Mouse (Mus musculus) testis, adult 2 months (tissue): Measurements from ENCODE around the gene Nme2. TPM values are rescaled to one million over a fixed set of nuclear protein-coding genes. Genes with fewer than 3 reads are reported as not detected.

ENCODE experiments used
- H3K27ac ChIP-seq: fragments of 200-500 bp; 2 replicates; pipeline ENCODE4 v1.5.1; 2012; ENCODE audit warnings: low read depth, low read length; ENCODE audit not compliant: control insufficient read depth, insufficient read depth
- H3K27me3 ChIP-seq: fragments of 200-500 bp; 2 replicates; pipeline ENCODE4 v1.6.1; 2012; ENCODE audit warnings: mild to moderate bottlenecking, low read length, moderate library complexity; ENCODE audit not compliant: control insufficient read depth, insufficient read depth
- H3K36me3 ChIP-seq: fragments of 200-500 bp; 2 replicates; pipeline ENCODE4 v1.6.1; 2012; ENCODE audit warnings: mild to moderate bottlenecking, low read length; ENCODE audit not compliant: control insufficient read depth, insufficient read depth
- H3K4me1 ChIP-seq: fragments of 200-500 bp; 2 replicates; pipeline ENCODE4 v1.6.1; 2012; ENCODE audit warnings: low read length; ENCODE audit not compliant: control insufficient read depth, insufficient read depth
- H3K4me3 ChIP-seq: fragments of 200-500 bp; 2 replicates; pipeline ENCODE4 v1.5.1; 2012; ENCODE audit warnings: low read depth, mild to moderate bottlenecking, low read length, moderate library complexity, mixed read lengths; ENCODE audit not compliant: control insufficient read depth
- CTCF ChIP-seq: fragments of 200-500 bp; IDR thresholded peaks from 2 replicates; pipeline ENCODE4 v1.5.1; 2012; ENCODE audit warnings: low read depth, mild to moderate bottlenecking, inconsistent platforms, low read length, moderate library complexity; ENCODE audit not compliant: control insufficient read depth, insufficient read depth, insufficient replicate concordance
- POLR2A ChIP-seq: fragments of 200-500 bp; IDR thresholded peaks from 2 replicates; pipeline ENCODE4 v1.6.1; 2012; ENCODE audit warnings: low read depth, mild to moderate bottlenecking, inconsistent platforms, low read length, moderate library complexity; ENCODE audit not compliant: control insufficient read depth
- polyA plus RNA-seq: library from polyadenylated mRNA; depleted of rRNA; stranded (reverse); fragments of >200 nt; gene quantifications from 2 replicates; pipeline ENCODE4 v1.2.3, GENCODE M21; 2012

Gene Nme2
- polyA plus RNA-seq, 1 experiment: 52.8 TPM

DNA sequence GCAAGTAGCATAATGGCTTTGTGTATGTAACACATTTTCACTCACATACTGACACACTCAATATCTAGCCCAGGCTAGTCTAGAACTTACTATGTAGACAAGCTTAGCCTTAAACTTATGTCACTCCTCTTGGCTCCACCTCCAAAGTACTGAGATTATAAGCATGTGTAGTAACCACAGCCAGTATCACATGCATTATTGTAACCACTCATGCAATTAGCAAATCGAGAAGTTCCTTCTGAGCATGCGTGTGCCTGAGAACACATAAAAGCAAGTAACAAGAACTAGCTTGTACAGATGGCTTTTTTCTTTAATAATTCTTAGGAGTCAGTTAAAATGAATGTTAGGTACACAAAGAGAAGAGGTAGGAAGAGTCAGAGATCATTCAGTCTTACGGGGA is 28.6 kb upstream of the Nme2 start:
- Histone ChIP-seq H3K4me1 (peaks cover 22% of the 10 kb centered on the region), H3K27me3 (no peaks in the 10 kb centered on the region), H3K36me3 (no peaks in the 10 kb centered on the region), H3K27ac (no peak overlapping the region), H3K4me3 (no peak overlapping the region)
- TF ChIP-seq POLR2A: no peak
- no peak for TF ChIP-seq CTCF

DNA sequence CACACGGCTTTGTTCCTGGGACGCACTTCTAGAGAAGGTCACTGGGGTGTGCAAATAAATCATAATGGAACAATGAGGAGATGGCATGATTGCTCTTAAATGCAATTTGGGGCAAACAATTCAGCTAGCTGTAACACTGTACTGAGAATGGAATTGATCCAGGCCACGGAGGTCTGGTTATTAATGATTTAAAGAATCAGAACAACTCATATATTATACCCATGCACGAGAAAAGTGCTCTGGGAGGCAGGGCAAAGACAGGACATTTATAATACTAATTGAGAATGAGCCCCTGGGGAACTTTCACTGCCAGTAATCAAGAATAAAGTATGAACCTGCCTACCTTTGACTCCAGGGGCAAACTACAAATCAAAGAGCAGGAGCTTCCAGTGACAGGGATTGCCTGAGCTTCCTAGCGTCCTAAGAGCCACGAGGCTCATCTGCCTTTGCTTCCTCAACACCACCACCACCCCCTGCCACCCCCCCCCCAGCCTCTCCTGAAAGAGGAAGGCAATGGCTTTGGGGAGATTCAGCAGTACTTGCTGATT is 23.5 kb upstream of the Nme2 start:
- Histone ChIP-seq H3K36me3 (no peaks in the 10 kb centered on the region), H3K4me3 (no peak overlapping the region), H3K4me1 (peaks cover 12% of the 10 kb centered on the region), H3K27me3 (no peaks in the 10 kb centered on the region), H3K27ac (no peak overlapping the region)
- no peak for TF ChIP-seq POLR2A
- no peak for TF ChIP-seq CTCF

DNA sequence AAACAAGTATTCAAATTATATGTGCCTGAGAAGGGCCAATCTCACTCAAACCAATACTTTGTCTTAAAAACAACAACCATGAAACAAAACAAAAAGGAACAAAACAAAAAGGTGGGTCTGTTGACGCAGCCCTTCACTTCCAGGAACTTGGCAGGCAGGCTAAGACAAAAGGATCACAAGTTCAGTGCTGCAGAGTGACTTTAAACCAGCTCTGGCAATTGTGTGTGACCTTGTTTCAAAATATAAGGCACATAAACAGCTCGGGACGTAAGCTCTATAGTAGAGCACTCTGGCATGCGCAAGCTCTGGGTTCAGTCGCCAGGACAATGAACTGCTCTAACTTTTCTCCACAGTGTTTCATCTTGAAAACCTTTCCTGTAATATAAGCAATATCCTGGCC is 16.9 kb upstream of the Nme2 start:
- Histone ChIP-seq H3K36me3 (no peaks in the 10 kb centered on the region), H3K4me3 (no peak overlapping the region), H3K4me1 (no peaks in the 10 kb centered on the region), H3K27ac (no peak overlapping the region), H3K27me3 (no peaks in the 10 kb centered on the region)
- TF ChIP-seq POLR2A (no peak), CTCF (no peak)

DNA sequence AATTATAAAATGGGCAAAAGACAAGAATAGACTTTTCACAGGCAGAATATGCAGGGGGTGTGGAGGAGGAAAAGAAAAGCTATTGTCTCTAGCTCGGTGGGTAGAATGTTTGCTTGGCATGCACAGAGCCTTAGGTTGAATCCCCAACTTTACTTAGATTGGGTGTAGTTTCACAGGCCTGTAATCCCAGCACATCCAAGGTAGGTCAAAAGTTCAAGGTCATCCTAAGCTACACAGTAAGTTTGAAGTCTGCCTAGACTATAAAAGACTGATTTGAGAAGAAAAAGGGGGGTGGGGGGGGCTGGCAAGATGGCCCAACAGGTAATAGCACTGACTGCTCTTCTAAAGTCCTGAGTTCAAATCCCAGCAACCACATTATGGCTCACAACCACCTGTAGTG is 13.7 kb upstream of the Nme2 start:
- Histone ChIP-seq H3K27ac (no peak overlapping the region), H3K4me3 (no peak overlapping the region), H3K36me3 (no peaks in the 10 kb centered on the region; the same call in 1 of the 2 replicates), H3K27me3 (no peaks in the 10 kb centered on the region), H3K4me1 (no peaks in the 10 kb centered on the region; the same call in none of the 2 replicates)
- TF ChIP-seq POLR2A: no peak
- TF ChIP-seq CTCF: no peak

DNA sequence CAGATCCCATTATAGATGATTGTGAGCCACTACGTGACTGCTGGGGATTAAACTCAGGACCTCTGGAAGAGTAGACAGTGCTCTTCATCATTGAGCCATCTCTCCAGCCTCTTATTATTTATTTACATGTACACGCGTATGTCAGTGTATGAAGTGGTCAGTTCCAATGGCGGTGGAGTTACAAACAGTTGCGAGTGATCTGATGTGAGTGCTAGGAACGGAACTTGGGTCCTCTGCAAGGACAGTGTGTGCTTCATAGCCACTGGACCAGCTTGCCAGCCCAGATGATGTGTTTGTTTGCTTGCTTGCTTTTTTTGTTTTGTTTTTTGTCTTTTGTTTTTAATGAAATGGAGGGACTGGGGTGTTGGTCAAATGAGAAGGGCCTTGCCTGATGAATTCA is 13.1 kb upstream of the Nme2 start:
- Histone ChIP-seq H3K27me3 (no peaks in the 10 kb centered on the region), H3K27ac (no peak overlapping the region), H3K36me3 (no peaks in the 10 kb centered on the region; the same call in 1 of the 2 replicates), H3K4me1 (no peaks in the 10 kb centered on the region; the same call in none of the 2 replicates), H3K4me3 (no peak overlapping the region)
- TF ChIP-seq CTCF: no peak
- TF ChIP-seq POLR2A: no peak

DNA sequence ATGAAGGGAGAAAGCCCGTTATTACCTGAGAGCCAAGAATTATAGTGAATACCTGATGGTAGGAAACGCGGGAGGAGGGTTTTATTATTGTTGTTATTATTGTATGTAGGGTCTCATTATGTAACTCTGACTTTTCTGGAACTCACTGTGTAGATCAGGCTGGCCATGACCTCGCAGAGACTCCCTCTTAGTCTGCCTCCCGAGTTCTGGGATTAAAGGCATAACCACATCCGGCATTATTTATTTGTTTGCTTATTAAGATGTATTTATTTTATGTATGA is 12.7 kb upstream of the Nme2 start:
- H3K4me3 ChIP-seq: peak overlapping the region; percentile 97; the same call in 1 of the 2 replicates
- H3K36me3 ChIP-seq: no peaks in the 10 kb centered on the region; the same call in 1 of the 2 replicates
- H3K27me3 ChIP-seq: no peaks in the 10 kb centered on the region
- no peak overlapping the region for H3K27ac ChIP-seq
- H3K4me1 ChIP-seq: no peaks in the 10 kb centered on the region; the same call in none of the 2 replicates
- no peak for TF ChIP-seq POLR2A
- TF ChIP-seq CTCF: no peak

DNA sequence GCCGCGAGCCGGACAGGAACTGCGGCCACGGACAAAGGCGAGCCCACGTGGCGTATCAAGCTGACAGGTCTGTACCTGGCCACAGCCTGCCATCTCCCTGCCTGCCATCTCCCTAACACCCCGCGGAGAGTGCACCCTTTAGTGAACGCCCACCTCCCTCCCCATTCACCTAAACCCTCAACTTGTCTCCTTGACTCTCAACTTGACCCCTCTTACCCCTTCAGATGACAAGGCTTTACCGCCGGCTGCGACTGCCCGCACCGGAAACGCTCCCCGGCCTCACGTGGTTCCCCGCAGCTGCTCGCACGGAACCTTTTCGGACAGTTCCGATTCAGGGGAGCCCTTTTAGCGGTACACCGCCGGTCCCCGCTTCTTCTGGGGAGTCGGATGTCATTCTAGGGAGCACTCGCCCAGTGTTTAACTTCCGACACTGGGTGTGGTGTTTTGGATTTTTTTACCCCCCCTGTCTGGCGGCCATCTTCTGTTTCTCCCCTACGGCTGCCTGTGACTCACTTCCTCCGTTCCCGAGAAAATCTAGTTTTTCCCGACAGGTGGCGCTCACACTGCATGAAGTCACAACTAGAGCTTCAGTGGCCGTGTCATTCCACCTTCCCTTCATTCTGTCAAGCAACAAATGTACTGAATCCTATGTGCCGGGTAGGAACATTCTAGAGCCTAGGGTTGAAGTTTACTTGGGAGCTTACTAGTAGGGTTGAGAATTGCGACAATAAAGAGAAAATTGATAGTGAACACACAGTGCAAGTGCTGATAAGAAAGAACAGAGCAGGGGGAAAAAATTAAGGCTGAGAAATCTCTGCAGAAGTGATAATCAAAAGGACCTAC is 12.2 kb upstream of the Nme2 start, which contains the start of the genes Gm20390 and Nme1:
TSS of gene Gm20390 (minus strand) at position 289 of the 843 bp plus-strand sequence.
TSS of gene Nme1 (minus strand) at position 517 of the 843 bp plus-strand sequence.
- H3K36me3 ChIP-seq: no peaks in the 10 kb centered on the region; the same call in 1 of the 2 replicates
- H3K4me1 ChIP-seq: no peaks in the 10 kb centered on the region; the same call in none of the 2 replicates
- H3K27ac ChIP-seq: peak within 1 kb of the TSS; percentile 80
- TF ChIP-seq CTCF (peak; percentile 69; the same call in 1 of the 2 replicates), POLR2A (peak; percentile 51; the same call in 1 of the 2 replicates)
- H3K4me3 ChIP-seq: peak within 1 kb of the TSS; percentile 97
- H3K27me3 ChIP-seq: no peaks in the 10 kb centered on the region
